Comparison of ENCODE assay signal across 24 mouse cellular contexts in genomic region chr13:107620887-107621286, GRCm38 (mm10).
"Had no signal": no experiment of that assay in that cellular context is flagged by ENCODE, and none has a peak within 500 bp of the region (broad histone marks: within the 10 kb centered on the region; RNA-seq: fewer than 3 reads in every experiment).

No protein-coding gene starts in this region.

- DNase-seq: gastrocnemius, adult 2 months; gastrocnemius, postnatal 10 days; gastrocnemius, postnatal 25 days; heart, adult 18-20 months; heart, postnatal 10 days; heart, postnatal 4 days; kidney, adult 18-20 months; kidney, adult 8-10 months; kidney, postnatal 10 days; kidney, postnatal 25 days; kidney, postnatal 4 days; liver had no signal

- H3K27ac ChIP-seq: gastrocnemius, adult 2 months; hindbrain, embryonic 13.5 days; hindbrain, embryonic 15.5 days; intestine, embryonic 15.5 days; layer of hippocampus, adult 2 months; left cerebral cortex, adult 2 months; limb, embryonic 12.5 days had no signal

- H3K9ac ChIP-seq: heart, embryonic 12.5 days; hindbrain, embryonic 13.5 days; hindbrain, embryonic 15.5 days; intestine, embryonic 15.5 days; limb, embryonic 12.5 days had no signal

- H3K4me3 ChIP-seq: gastrocnemius, adult 2 months; heart, embryonic 10.5 days; heart, embryonic 12.5 days; hindbrain, embryonic 13.5 days; hindbrain, embryonic 15.5 days; intestine, embryonic 15.5 days; layer of hippocampus, adult 2 months; left cerebral cortex, adult 2 months; limb, embryonic 10.5 days; limb, embryonic 12.5 days had no signal

- H3K36me3 ChIP-seq: heart, embryonic 10.5 days; heart, embryonic 12.5 days; hindbrain, embryonic 13.5 days; hindbrain, embryonic 15.5 days; intestine, embryonic 15.5 days; limb, embryonic 10.5 days; limb, embryonic 12.5 days had no signal

- H3K27me3 ChIP-seq: intestine, embryonic 15.5 days had no signal

- H3K9me3 ChIP-seq: heart, embryonic 10.5 days; heart, embryonic 12.5 days; hindbrain, embryonic 13.5 days; hindbrain, embryonic 15.5 days; intestine, embryonic 15.5 days; limb, embryonic 10.5 days; limb, embryonic 12.5 days had no signal

- H3K4me2 ChIP-seq: heart, embryonic 12.5 days; hindbrain, embryonic 13.5 days; hindbrain, embryonic 15.5 days; intestine, embryonic 15.5 days; limb, embryonic 12.5 days; liver, embryonic 11.5 days had no signal

- ATAC-seq: inflammation-experienced regulatory T-cells, adult 6 months; intestine, embryonic 15.5 days; intestine, postnatal 0 days had no signal
